Mouse (Mus musculus): ENCODE data around the gene 4930572O03Rik. TPM values are rescaled to one million over a fixed set of nuclear protein-coding genes. Genes with fewer than 3 reads are reported as not detected.
A peak's percentile ranks its signal among the peaks of the same experiment; 100 is the strongest.
"Not testable (repeated sequence)": the region's sequence is repeated elsewhere in the genome, so short reads cannot be mapped to it uniquely, and the experiment has no call there.

4930572O03Rik gene
- polyA plus RNA-seq, 1 experiment from 2014 or later: not detected

- H3K27me3 ChIP-seq (replicated peaks; ENCODE audit: insufficient read depth, low read length); H3K4me3 ChIP-seq (ENCODE audit: low read depth, low read length); H3K27ac ChIP-seq (ENCODE audit: low read length); H3K4me2 ChIP-seq (replicated peaks; ENCODE audit: low read depth, low read length); H3K36me3 ChIP-seq (ENCODE audit: insufficient read depth, low read length); H3K9ac ChIP-seq (replicated peaks; ENCODE audit: low read depth); H3K9me3 ChIP-seq (ENCODE audit: low read length); H3K4me1 ChIP-seq (ENCODE audit: insufficient read depth, low read depth, low read length): not testable (repeated sequence)
- ATAC-seq: peak; percentile 38
- 66% methylated on average over 13 of the region's 13 CpGs for WGBS
- DNase-seq (ENCODE audit: low spot score): peak; percentile 6
These were observed 23.4 kb upstream of the 4930572O03Rik start for GRCm38 (mm10) chr5:15679980-15680949.

GRCm38 (mm10) chr5:15678907-15679306, 22.0 kb upstream of the 4930572O03Rik start:
- H3K9me3 ChIP-seq (ENCODE audit: low read length); H3K27ac ChIP-seq (ENCODE audit: low read length); ATAC-seq; H3K27me3 ChIP-seq (replicated peaks; ENCODE audit: insufficient read depth, low read length); H3K9ac ChIP-seq (replicated peaks; ENCODE audit: low read depth); H3K4me1 ChIP-seq (ENCODE audit: insufficient read depth, low read depth, low read length); H3K4me3 ChIP-seq (ENCODE audit: low read depth, low read length); H3K36me3 ChIP-seq (ENCODE audit: insufficient read depth, low read length); H3K4me2 ChIP-seq (replicated peaks; ENCODE audit: low read depth, low read length): not testable (repeated sequence)
- peak; percentile 11 for DNase-seq (ENCODE audit: low spot score)
- 57% methylated on average over 2 of the region's 2 CpGs for WGBS

- H3K9ac ChIP-seq (replicated peaks; ENCODE audit: low read depth); H3K4me2 ChIP-seq (replicated peaks; ENCODE audit: low read depth, low read length); H3K27ac ChIP-seq (ENCODE audit: low read length); H3K4me1 ChIP-seq (ENCODE audit: insufficient read depth, low read depth, low read length); H3K36me3 ChIP-seq (ENCODE audit: insufficient read depth, low read length); H3K27me3 ChIP-seq (replicated peaks; ENCODE audit: insufficient read depth, low read length); H3K4me3 ChIP-seq (ENCODE audit: low read depth, low read length); H3K9me3 ChIP-seq (ENCODE audit: low read length): not testable (repeated sequence)
- 74% methylated on average over 2 of the region's 4 CpGs for WGBS
- peak; percentile 4 for DNase-seq (ENCODE audit: low spot score)
- peak; percentile 53; the same call in 1 of the 2 replicates for ATAC-seq
These were observed 20.9 kb upstream of the 4930572O03Rik start for GRCm38 (mm10) chr5:15677750-15678149.

GRCm38 (mm10) chr5:15674429-15675244, 17.8 kb upstream of the 4930572O03Rik start:
- WGBS: 87% methylated on average over 5 of the region's 8 CpGs
- H3K4me3 ChIP-seq (ENCODE audit: low read depth, low read length); H3K36me3 ChIP-seq (ENCODE audit: insufficient read depth, low read length); H3K4me1 ChIP-seq (ENCODE audit: insufficient read depth, low read depth, low read length); H3K27ac ChIP-seq (ENCODE audit: low read length); H3K9ac ChIP-seq (replicated peaks; ENCODE audit: low read depth); H3K4me2 ChIP-seq (replicated peaks; ENCODE audit: low read depth, low read length); H3K27me3 ChIP-seq (replicated peaks; ENCODE audit: insufficient read depth, low read length); H3K9me3 ChIP-seq (ENCODE audit: low read length): not testable (repeated sequence)
- DNase-seq (ENCODE audit: low spot score) (peak; percentile 3), ATAC-seq (peak; percentile 53)

GRCm38 (mm10) chr5:15673989-15674388, 17.1 kb upstream of the 4930572O03Rik start:
- not testable (repeated sequence) for DNase-seq (ENCODE audit: low spot score); H3K9me3 ChIP-seq (ENCODE audit: low read length); H3K36me3 ChIP-seq (ENCODE audit: insufficient read depth, low read length); H3K9ac ChIP-seq (replicated peaks; ENCODE audit: low read depth); H3K4me1 ChIP-seq (ENCODE audit: insufficient read depth, low read depth, low read length); H3K27me3 ChIP-seq (replicated peaks; ENCODE audit: insufficient read depth, low read length); H3K4me2 ChIP-seq (replicated peaks; ENCODE audit: low read depth, low read length); H3K4me3 ChIP-seq (ENCODE audit: low read depth, low read length); H3K27ac ChIP-seq (ENCODE audit: low read length); ATAC-seq
- 65% methylated on average over 2 of the region's 2 CpGs for WGBS

GRCm38 (mm10) chr5:15670789-15671188, 13.9 kb upstream of the 4930572O03Rik start:
- not testable (repeated sequence) for H3K27ac ChIP-seq (ENCODE audit: low read length); H3K4me3 ChIP-seq (ENCODE audit: low read depth, low read length); H3K9me3 ChIP-seq (ENCODE audit: low read length); H3K4me2 ChIP-seq (replicated peaks; ENCODE audit: low read depth, low read length); H3K27me3 ChIP-seq (replicated peaks; ENCODE audit: insufficient read depth, low read length); ATAC-seq; H3K36me3 ChIP-seq (ENCODE audit: insufficient read depth, low read length); H3K4me1 ChIP-seq (ENCODE audit: insufficient read depth, low read depth, low read length); H3K9ac ChIP-seq (replicated peaks; ENCODE audit: low read depth)
- DNase-seq (ENCODE audit: low spot score): peak; percentile 4
- WGBS: 85% methylated on average over 7 of the region's 18 CpGs

- not testable (repeated sequence) for DNase-seq (ENCODE audit: low spot score); H3K4me3 ChIP-seq (ENCODE audit: low read depth, low read length); ATAC-seq; H3K9ac ChIP-seq (replicated peaks; ENCODE audit: low read depth); H3K4me2 ChIP-seq (replicated peaks; ENCODE audit: low read depth, low read length); H3K9me3 ChIP-seq (ENCODE audit: low read length); H3K27me3 ChIP-seq (replicated peaks; ENCODE audit: insufficient read depth, low read length); H3K36me3 ChIP-seq (ENCODE audit: insufficient read depth, low read length); H3K27ac ChIP-seq (ENCODE audit: low read length); H3K4me1 ChIP-seq (ENCODE audit: insufficient read depth, low read depth, low read length)
- 68% methylated on average over 7 of the region's 7 CpGs for WGBS
These were observed 7.0 kb upstream of the 4930572O03Rik start for GRCm38 (mm10) chr5:15663847-15664246.
